Mouse (Mus musculus): ENCODE data around the gene Fam216a. TPM values are rescaled to one million over a fixed set of nuclear protein-coding genes. Genes with fewer than 3 reads are reported as not detected.
A peak's percentile ranks its signal among the peaks of the same experiment; 100 is the strongest.

Fam216a gene
- polyA plus RNA-seq, 1 experiment from 2014 or later: 153 TPM

DNA sequence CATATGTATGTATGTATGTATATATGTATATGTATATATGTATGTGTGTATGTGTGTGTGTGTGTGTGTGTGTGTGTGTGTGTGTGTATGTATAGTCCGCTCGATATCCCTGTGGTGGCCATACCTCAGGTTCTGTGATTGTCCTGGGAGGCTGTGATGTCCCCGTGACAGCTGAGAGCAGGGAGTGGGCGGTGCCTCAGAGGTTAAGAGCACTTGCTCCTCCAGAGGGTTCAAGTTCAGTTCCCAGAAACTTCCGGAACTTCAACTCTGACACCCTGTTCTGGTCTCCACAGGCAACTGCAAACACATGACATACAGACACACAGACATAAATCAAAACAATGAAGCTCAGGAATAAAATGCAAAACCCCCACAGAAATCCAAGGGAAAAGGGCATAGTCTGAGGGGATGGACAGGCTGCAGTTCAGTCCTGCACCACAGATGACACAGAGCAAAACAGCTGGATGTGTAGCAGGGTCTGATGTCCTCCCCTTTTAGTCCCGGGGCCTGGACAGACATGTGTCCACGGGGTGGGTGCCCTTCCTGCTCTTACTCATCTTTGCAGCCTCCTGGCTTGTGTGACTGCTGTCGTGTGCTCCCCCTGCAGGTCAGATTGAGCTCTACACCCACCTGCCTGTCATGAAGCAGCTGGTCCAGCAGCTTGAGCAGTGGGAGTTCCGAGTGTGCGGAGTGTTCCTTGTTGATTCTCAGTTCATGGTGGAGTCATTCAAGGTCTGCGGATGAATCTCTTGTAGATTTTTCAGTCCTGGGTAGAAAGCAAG is 7.4 kb upstream of the Fam216a start:
- no peak overlapping the region for H3K27ac ChIP-seq (replicated peaks)
- H3K9me3 ChIP-seq: no peaks in the 10 kb centered on the region
- no peak overlapping the region for H3K4me3 ChIP-seq
- H3K27me3 ChIP-seq: no peaks in the 10 kb centered on the region
- WGBS: 56% methylated on average over 11 of the region's 11 CpGs
- peaks cover 38% of the 10 kb centered on the region for H3K36me3 ChIP-seq
- H3K4me2 ChIP-seq: no peak overlapping the region
- ATAC-seq (ENCODE audit: low FRiP score, low read depth): 0 out of 2 replicates have a peak, but pooled peaks have one; percentile 45
- H3K4me1 ChIP-seq (replicated peaks): no peaks in the 10 kb centered on the region
- H3K9ac ChIP-seq: no peak overlapping the region

DNA sequence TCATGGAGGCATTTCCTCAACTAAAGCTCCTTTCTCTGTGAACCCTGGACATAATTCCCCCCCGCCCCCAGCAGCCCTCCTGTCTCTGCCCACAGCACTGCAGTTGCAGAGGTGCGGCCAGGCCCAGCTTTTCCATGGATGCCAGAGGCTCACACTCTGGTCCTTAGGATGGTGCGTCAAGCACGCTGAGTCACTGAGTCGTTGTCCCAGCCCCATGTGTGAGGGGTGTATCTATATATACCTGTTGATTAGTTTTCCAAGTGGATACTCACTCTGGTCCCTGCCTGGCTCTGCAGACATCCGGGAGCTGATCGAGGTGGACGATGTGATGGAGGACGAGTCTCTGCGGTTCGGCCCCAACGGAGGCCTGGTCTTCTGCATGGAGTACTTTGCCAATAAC is 6.0 kb upstream of the Fam216a start:
- Histone ChIP-seq H3K4me1 (replicated peaks) (peaks cover 8% of the 10 kb centered on the region), H3K27ac (replicated peaks) (no peak overlapping the region), H3K9ac (no peak overlapping the region), H3K4me2 (no peak overlapping the region), H3K9me3 (no peaks in the 10 kb centered on the region), H3K36me3 (peaks cover 41% of the 10 kb centered on the region), H3K27me3 (no peaks in the 10 kb centered on the region), H3K4me3 (no peak overlapping the region)
- 97% methylated on average over 12 of the region's 12 CpGs for WGBS
- ATAC-seq (ENCODE audit: low FRiP score, low read depth): no peak

DNA sequence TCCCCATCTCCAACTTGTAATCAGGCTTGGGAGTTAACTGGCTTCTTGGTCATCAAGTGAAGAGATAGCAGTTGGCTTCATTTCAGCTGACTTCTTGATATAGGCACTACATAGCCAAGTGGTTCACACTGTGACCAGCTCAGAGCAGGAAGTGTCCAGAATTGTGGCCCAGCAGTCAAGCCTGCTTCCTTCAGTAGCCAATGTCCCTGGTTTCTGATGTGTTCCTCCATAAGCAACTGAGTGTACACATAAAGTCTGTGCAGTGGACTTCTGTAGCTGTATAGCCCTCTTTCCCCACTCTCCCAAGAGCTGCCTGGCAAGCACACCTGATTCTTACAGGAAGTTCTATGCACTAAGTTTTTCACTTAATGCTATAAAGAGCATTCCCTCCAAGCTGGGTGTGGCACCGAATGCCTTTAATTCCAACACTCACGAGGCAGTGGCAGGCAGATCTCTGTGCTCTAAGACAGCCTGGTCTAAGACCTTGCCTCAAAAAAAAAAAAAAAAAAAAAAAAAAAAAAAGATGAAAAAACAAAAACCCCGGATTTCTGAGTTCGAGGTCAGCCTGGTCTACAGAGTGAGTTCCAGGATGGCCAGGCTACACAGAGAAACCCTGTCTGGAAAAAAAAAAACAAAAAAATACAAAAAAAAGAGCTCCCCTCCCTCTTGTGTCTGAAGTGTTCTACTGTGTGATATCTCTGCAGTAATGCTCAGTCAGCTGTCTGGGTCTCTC is 5.1 kb upstream of the Fam216a start:
- Histone ChIP-seq H3K4me3 (no peak overlapping the region), H3K4me1 (replicated peaks) (peaks cover 13% of the 10 kb centered on the region), H3K4me2 (no peak overlapping the region), H3K9me3 (no peaks in the 10 kb centered on the region), H3K9ac (no peak overlapping the region), H3K27ac (replicated peaks) (no peak overlapping the region), H3K36me3 (peaks cover 41% of the 10 kb centered on the region), H3K27me3 (no peaks in the 10 kb centered on the region)
- WGBS: 86% methylated on average over 4 of the region's 4 CpGs
- ATAC-seq (ENCODE audit: low FRiP score, low read depth): no peak

- 8% methylated on average over 5 of the region's 5 CpGs for WGBS
- no peak for ATAC-seq (ENCODE audit: low FRiP score, low read depth)
- peak overlapping the region; percentile 88 for H3K4me3 ChIP-seq
- H3K4me2 ChIP-seq: peak overlapping the region; percentile 66
- peaks cover 30% of the 10 kb centered on the region for H3K4me1 ChIP-seq (replicated peaks)
- peak overlapping the region; percentile 78 for H3K9ac ChIP-seq
- H3K9me3 ChIP-seq: no peaks in the 10 kb centered on the region
- H3K27ac ChIP-seq (replicated peaks): peak overlapping the region; percentile 98
- H3K36me3 ChIP-seq: peaks cover 25% of the 10 kb centered on the region
- H3K27me3 ChIP-seq: no peaks in the 10 kb centered on the region
Measured at GRCm38 (mm10) chr5:122372878-122373277, 714 bp upstream of the Fam216a start.

DNA sequence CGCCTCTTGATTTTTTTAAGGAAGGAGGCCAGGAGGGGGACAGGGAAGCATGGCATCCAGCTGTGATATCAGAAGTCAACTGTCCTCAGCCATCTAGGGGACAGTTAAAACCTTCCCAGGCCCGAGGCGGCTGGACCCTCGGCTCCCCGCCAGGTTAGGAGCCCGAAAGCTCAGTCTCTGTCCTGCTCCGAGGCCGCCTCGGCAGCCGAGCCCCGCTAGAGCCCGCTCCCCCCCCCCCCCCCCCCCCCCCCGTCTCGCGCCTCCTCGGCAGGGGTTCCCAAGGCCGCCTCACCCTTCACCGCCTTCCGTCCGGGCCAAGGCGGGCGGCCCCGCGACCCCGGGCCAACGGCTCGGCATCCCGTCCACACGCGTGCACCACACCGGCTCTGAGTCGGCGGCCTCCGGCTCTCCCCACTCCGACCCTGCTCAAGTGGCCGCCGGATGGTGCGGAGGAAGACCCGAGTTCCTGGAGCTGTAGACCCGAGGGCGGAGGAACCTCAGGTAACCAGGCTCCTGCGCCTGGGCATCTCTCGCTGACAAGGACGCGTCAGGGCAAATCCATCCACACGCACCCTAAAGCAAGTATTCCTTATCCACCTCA is 473 bp downstream of the Fam216a start, which contains the start of gene Gpn3:
Gene Gpn3 (plus strand): TSS at position 286 of the 601 bp plus-strand sequence.
- H3K4me1 ChIP-seq (replicated peaks): peaks cover 30% of the 10 kb centered on the region
- peaks cover 37% of the 10 kb centered on the region for H3K36me3 ChIP-seq
- H3K27ac ChIP-seq (replicated peaks): peak within 1 kb of the TSS; percentile 98
- no peaks in the 10 kb centered on the region for H3K9me3 ChIP-seq
- under 1% methylated on average over 38 of the region's 46 CpGs for WGBS
- ATAC-seq (ENCODE audit: low FRiP score, low read depth): peak; percentile 75
- H3K27me3 ChIP-seq: no peaks in the 10 kb centered on the region
- H3K4me2 ChIP-seq: peak within 1 kb of the TSS; percentile 66
- H3K9ac ChIP-seq: peak within 1 kb of the TSS; percentile 87
- peak within 1 kb of the TSS; percentile 88 for H3K4me3 ChIP-seq

DNA sequence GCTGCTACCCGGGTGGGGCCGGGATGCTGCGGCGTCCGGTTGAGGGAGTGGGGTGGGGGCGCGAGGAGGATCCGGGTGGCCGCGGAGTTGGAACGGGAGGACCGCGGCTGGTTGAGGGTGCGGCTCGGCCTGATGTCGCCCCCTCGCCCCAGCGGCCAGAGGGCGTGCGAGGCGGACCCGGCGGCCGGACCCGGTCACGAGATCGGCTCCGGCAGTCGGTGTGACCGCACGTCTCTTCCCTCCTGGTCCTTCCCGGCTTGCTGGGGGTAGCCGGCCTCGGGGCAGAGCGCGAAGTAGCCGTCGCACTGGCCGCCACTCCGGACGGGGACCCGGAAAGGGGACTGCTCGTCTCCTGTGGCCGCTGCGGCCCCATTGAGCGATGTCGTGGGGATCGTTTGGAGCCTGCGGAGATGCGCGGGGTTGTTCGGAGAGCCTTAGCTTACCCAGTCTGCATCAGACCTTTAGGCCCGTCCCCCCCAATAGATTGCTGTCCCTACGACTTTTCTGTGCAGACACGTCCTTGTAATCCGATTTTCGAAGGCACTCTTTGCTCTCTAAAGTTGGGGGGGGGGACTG is 17.6 kb downstream of the Fam216a start:
- Histone ChIP-seq H3K4me3 (peak overlapping the region; percentile 71), H3K9ac (peak overlapping the region; percentile 79), H3K4me1 (replicated peaks) (peaks cover 18% of the 10 kb centered on the region), H3K27me3 (no peaks in the 10 kb centered on the region), H3K9me3 (no peaks in the 10 kb centered on the region), H3K4me2 (peak overlapping the region; percentile 70), H3K27ac (replicated peaks) (peak overlapping the region; percentile 91), H3K36me3 (no peaks in the 10 kb centered on the region)
- peak; percentile 83 for ATAC-seq (ENCODE audit: low FRiP score, low read depth)
- WGBS: under 1% methylated on average over 51 of the region's 57 CpGs

DNA sequence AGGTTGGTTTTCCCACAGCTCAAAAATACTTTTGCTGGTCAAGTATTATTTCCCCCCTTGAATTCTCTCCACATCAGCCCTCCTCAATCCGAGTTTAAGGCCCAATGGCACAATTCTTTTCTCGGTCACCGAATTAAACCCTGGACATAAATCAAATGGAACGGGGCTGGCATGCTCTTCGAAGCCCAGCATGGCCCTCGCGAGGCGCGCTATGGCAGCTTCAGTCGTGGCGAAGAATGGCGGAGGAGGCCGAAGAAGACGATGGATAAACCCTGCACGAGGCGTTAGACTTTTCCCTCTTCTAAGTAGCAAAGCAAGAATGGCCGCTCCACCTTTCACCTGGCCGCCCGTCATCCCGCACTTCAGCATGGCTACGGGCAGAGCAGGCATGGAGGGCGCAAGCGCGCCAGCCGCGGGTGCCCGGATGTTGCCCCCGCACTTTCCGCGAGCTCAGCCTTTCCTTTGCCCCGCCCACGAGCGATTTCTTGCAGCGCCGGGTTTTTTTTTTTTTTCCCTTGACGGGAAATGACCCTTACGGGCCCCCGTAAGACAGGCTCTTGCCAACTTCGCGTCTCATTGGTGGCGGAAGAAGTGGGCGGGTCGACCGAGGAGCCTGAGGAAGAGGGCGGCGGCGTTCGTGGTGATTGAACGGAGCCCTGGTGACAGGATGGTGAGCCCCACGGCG is 18.2 kb downstream of the Fam216a start, which contains the start of the genes Rad9b and Vps29:
Gene Rad9b (minus strand): TSS at position 427 of the 685 bp plus-strand sequence.
Gene Vps29 (plus strand): TSS at position 563 of the 685 bp plus-strand sequence.
- peak within 1 kb of the TSS; percentile 71 for H3K4me3 ChIP-seq
- peak; percentile 94 for ATAC-seq (ENCODE audit: low FRiP score, low read depth)
- 2% methylated on average over 51 of the region's 51 CpGs for WGBS
- no peaks in the 10 kb centered on the region for H3K27me3 ChIP-seq
- H3K27ac ChIP-seq (replicated peaks): peak within 1 kb of the TSS; percentile 91
- H3K4me2 ChIP-seq: peak within 1 kb of the TSS; percentile 79
- H3K36me3 ChIP-seq: no peaks in the 10 kb centered on the region
- no peaks in the 10 kb centered on the region for H3K9me3 ChIP-seq
- H3K4me1 ChIP-seq (replicated peaks): peaks cover 18% of the 10 kb centered on the region
- peak within 1 kb of the TSS; percentile 79 for H3K9ac ChIP-seq

DNA sequence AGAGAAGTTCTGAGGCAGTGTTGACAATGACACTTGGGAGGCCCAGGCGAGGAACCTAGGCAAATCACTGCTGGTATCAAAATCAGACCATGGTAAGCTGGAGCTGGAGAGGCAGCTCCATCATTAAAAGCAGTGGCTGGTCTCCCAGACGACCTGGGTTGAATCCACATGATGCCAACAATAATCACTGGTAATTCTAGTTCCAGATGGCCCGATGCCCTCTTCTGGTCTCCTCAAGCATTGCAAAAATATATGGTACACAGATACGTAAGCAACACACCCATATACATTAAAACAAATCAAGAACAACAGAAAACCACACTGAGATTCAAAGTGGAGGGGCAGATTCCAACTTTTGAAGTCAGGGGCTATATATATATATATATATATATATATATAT is 26.4 kb downstream of the Fam216a start:
- H3K4me3 ChIP-seq: no peak overlapping the region
- no peaks in the 10 kb centered on the region for H3K36me3 ChIP-seq
- WGBS: 81% methylated on average over 4 of the region's 4 CpGs
- H3K4me1 ChIP-seq (replicated peaks): no peaks in the 10 kb centered on the region
- no peaks in the 10 kb centered on the region for H3K27me3 ChIP-seq
- H3K9me3 ChIP-seq: no peaks in the 10 kb centered on the region
- no peak overlapping the region for H3K27ac ChIP-seq (replicated peaks)
- H3K4me2 ChIP-seq: no peak overlapping the region
- no peak for ATAC-seq (ENCODE audit: low FRiP score, low read depth)
- H3K9ac ChIP-seq: no peak overlapping the region

GRCm38 (mm10) chr5:122344260-122344659 is 27.9 kb downstream of the Fam216a start:
- H3K9ac ChIP-seq: no peak overlapping the region
- H3K27ac ChIP-seq (replicated peaks): no peak overlapping the region
- no peak overlapping the region for H3K4me3 ChIP-seq
- H3K4me2 ChIP-seq: no peak overlapping the region
- no peaks in the 10 kb centered on the region for H3K9me3 ChIP-seq
- no peak for ATAC-seq (ENCODE audit: low FRiP score, low read depth)
- H3K4me1 ChIP-seq (replicated peaks): no peaks in the 10 kb centered on the region
- H3K36me3 ChIP-seq: no peaks in the 10 kb centered on the region
- no peaks in the 10 kb centered on the region for H3K27me3 ChIP-seq
- WGBS: 10% methylated on average over 5 of the region's 5 CpGs

DNA sequence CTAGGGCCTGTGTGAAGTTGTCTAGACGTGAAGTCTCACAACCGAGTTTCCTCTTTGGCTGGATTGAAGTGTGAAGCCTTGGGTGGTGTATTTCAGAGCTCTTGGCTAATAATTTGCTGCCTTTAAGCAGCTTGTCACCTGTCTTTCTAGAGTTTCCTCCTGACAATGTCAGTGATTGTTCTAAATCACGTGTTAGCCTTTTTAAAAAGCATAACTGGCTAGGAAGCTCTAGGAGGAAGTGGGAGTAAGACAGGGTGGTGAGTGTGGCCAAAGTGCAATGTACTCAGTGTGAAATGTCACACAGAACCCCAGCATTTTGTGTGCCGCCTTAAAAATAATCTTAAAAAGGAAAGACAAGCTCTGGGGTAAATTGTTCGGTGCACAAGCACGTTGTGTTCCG is 28.4 kb downstream of the Fam216a start:
- no peak for ATAC-seq (ENCODE audit: low FRiP score, low read depth)
- Histone ChIP-seq H3K9me3 (no peaks in the 10 kb centered on the region), H3K27me3 (no peaks in the 10 kb centered on the region), H3K4me2 (no peak overlapping the region), H3K36me3 (no peaks in the 10 kb centered on the region), H3K4me3 (no peak overlapping the region), H3K9ac (no peak overlapping the region), H3K4me1 (replicated peaks) (no peaks in the 10 kb centered on the region), H3K27ac (replicated peaks) (peak overlapping the region; percentile 34)
- 52% methylated on average over 7 of the region's 7 CpGs for WGBS

DNA sequence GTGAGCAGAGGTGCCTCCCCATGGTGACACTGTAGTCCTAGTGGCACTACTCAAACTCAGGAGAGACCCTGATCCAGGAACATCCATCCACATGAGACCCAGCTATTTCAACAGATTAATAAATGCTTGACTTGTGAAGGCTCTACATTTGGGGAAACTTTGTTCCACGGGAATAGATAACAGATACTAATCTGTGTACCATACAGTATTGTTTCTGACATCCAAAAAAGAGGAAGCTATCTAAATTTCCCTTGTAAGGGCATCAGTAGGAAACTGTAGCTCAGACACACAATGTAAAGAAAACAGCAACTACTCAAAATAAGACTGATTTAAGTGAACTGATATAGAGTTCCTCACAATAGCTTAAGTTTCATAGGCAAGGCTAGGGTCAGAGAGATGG is 29.3 kb downstream of the Fam216a start:
- 87% methylated on average over 1 of the region's 1 CpGs for WGBS
- no peaks in the 10 kb centered on the region for H3K9me3 ChIP-seq
- no peaks in the 10 kb centered on the region for H3K27me3 ChIP-seq
- no peak overlapping the region for H3K4me2 ChIP-seq
- no peak overlapping the region for H3K27ac ChIP-seq (replicated peaks)
- H3K9ac ChIP-seq: no peak overlapping the region
- no peaks in the 10 kb centered on the region for H3K4me1 ChIP-seq (replicated peaks)
- no peak overlapping the region for H3K4me3 ChIP-seq
- ATAC-seq (ENCODE audit: low FRiP score, low read depth): no peak
- no peaks in the 10 kb centered on the region for H3K36me3 ChIP-seq
